Mouse (Mus musculus): Measurements from ENCODE around the gene Taf3.

DNA sequence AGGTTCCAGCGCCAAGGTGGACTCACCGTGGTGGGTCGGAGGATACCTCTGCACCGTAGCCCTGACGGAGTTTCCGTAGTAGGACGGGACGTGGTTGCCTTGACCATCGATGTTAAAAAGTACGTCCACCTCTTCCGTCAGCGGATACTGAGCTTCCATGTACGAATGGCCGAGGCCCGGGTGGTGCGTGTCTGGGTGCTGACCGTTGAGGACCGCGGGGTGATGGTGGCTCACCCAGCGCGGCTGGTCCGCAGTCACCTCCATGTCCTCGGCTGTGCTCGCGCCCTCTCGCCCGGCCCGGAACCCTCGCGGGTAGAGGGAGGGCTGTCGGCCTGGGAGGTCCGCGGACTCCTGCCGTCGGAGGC lies 171.1 kb downstream of the Taf3 start:
- TF ChIP-seq POLR2A (IDR thresholded peaks at IDR 0.05; ENCODE audit: extremely low read depth, insufficient read depth, low read length) (no peak), CTCF (IDR thresholded peaks at IDR 0.05; ENCODE audit: low read depth, low read length) (no peak)

All from liver, adult 2 months (tissue).